ENCODE assay signal across 26 mouse cellular contexts in genomic region chr3:68607336-68607735, GRCm38 (mm10).
DNase-seq lines count a peak whose midpoint lies in the region; ATAC-seq and TF ChIP-seq lines count a peak whose summit lies in the region.
"Had no signal": no experiment of that assay in that cellular context is flagged by ENCODE, and none has a peak within 500 bp of the region (broad histone marks: within the 10 kb centered on the region; RNA-seq: fewer than 3 reads in every experiment).

No protein-coding gene starts in this region.

- intact Hi-C loops in left cerebral cortex, adult 2 months (cut with DNase I), result loop anchor here (5.0 kb wide), 2 partner anchors 115 to 550 kb away; no protein-coding TSS in a partner anchor

- peak overlapping the region; percentile 24; the same call in 1 of the 2 replicates for H3K27ac ChIP-seq in cerebellum, adult 2 months (ENCODE audit: insufficient read depth, low read length)
- H3K27ac ChIP-seq in kidney, adult 2 months (ENCODE audit: insufficient read depth, low read depth, low read length), result peak overlapping the region; percentile 5; the same call in 1 of the 2 replicates
- peak overlapping the region; percentile 74 for H3K27ac ChIP-seq in left cerebral cortex, adult 2 months
- H3K27ac ChIP-seq in liver, postnatal 0 days (ENCODE audit: low read depth), result no peak overlapping the region
- no peak overlapping the region for H3K27ac ChIP-seq in liver, embryonic 11.5 days (ENCODE audit: low read depth, low read length)
- H3K27ac ChIP-seq: embryonic facial prominence, embryonic 12.5 days; embryonic facial prominence, embryonic 15.5 days; heart, embryonic 15.5 days; hindbrain, embryonic 10.5 days; hindbrain, embryonic 13.5 days had no signal

- TF ChIP-seq EP300 in liver, postnatal 0 days (IDR thresholded peaks at IDR 0.05; ENCODE audit: low read depth), result no peak

- peaks cover 52% of the 10 kb centered on the region for H3K4me1 ChIP-seq in cerebellum, adult 2 months (ENCODE audit: control insufficient read depth, insufficient read depth, low read length)
- H3K4me1 ChIP-seq in kidney, adult 2 months (ENCODE audit: control insufficient read depth, insufficient read depth, low read length), result peaks cover 15% of the 10 kb centered on the region
- no peaks in the 10 kb centered on the region for H3K4me1 ChIP-seq in liver, postnatal 0 days (ENCODE audit: insufficient read depth)
- no peaks in the 10 kb centered on the region for H3K4me1 ChIP-seq in liver, embryonic 11.5 days (replicated peaks; ENCODE audit: control insufficient read depth, insufficient read depth, low read length)
- H3K4me1 ChIP-seq: embryonic facial prominence, embryonic 12.5 days; embryonic facial prominence, embryonic 15.5 days had no signal

- H3K36me3 ChIP-seq in kidney, adult 2 months (ENCODE audit: control insufficient read depth, insufficient read depth, low read length), result no peaks in the 10 kb centered on the region
- H3K36me3 ChIP-seq in liver, postnatal 0 days (replicated peaks; ENCODE audit: insufficient read depth, low read length), result no peaks in the 10 kb centered on the region
- H3K36me3 ChIP-seq in liver, embryonic 11.5 days (ENCODE audit: control insufficient read depth, insufficient read depth, low read length), result no peaks in the 10 kb centered on the region
- H3K36me3 ChIP-seq: embryonic facial prominence, embryonic 12.5 days; embryonic facial prominence, embryonic 15.5 days had no signal

- no peak for TF ChIP-seq CTCF in cerebellum, adult 2 months (IDR thresholded peaks at IDR 0.05; ENCODE audit: borderline replicate concordance, insufficient read depth, low read depth, low read length)
- no peak for TF ChIP-seq CTCF in kidney, adult 2 months (conservative IDR thresholded peaks at IDR 0.05; ENCODE audit: insufficient read depth, insufficient read length, low read depth, low read length)
- no peak for TF ChIP-seq CTCF in left cerebral cortex, adult 2 months (IDR thresholded peaks at IDR 0.05)
- no peak for TF ChIP-seq CTCF in liver, postnatal 0 days (IDR thresholded peaks at IDR 0.05; ENCODE audit: low read depth)

- no peak for TF ChIP-seq POLR2A in cerebellum, adult 2 months (IDR thresholded peaks at IDR 0.05; ENCODE audit: borderline replicate concordance, insufficient read depth, low read length)
- no peak for TF ChIP-seq POLR2A in kidney, adult 2 months (IDR thresholded peaks at IDR 0.05; ENCODE audit: low read depth, low read length)

- H3K9me3 ChIP-seq in liver, postnatal 0 days (ENCODE audit: low read length), result no peaks in the 10 kb centered on the region
- no peaks in the 10 kb centered on the region for H3K9me3 ChIP-seq in liver, embryonic 11.5 days (ENCODE audit: control insufficient read depth, low read length)
- H3K9me3 ChIP-seq: embryonic facial prominence, embryonic 12.5 days; embryonic facial prominence, embryonic 15.5 days; heart, embryonic 12.5 days; heart, embryonic 15.5 days; hindbrain, embryonic 10.5 days; hindbrain, embryonic 13.5 days had no signal

- no peak overlapping the region for H3K4me3 ChIP-seq in cerebellum, adult 2 months (replicated peaks; ENCODE audit: insufficient read depth, low read depth, low read length)
- no peak overlapping the region for H3K4me3 ChIP-seq in kidney, adult 2 months (ENCODE audit: insufficient read depth, low read depth, low read length)
- no peak overlapping the region for H3K4me3 ChIP-seq in left cerebral cortex, adult 2 months
- no peak overlapping the region for H3K4me3 ChIP-seq in liver, postnatal 0 days (ENCODE audit: low read depth, low read length)
- H3K4me3 ChIP-seq in liver, embryonic 11.5 days (ENCODE audit: low read depth, low read length), result no peak overlapping the region
- H3K4me3 ChIP-seq: embryonic facial prominence, embryonic 12.5 days; embryonic facial prominence, embryonic 15.5 days; heart, embryonic 12.5 days; heart, embryonic 15.5 days; hindbrain, embryonic 10.5 days; hindbrain, embryonic 13.5 days had no signal

- 61% methylated on average over 8 of the region's 8 CpGs for WGBS in cerebellum, adult 2 months
- WGBS in kidney, adult 2 months, result 81% methylated on average over 8 of the region's 8 CpGs
- 72% methylated on average over 8 of the region's 8 CpGs for WGBS in liver, postnatal 0 days (ENCODE audit: insufficient replicate concordance)
- WGBS in liver, embryonic 11.5 days, result 84% methylated on average over 8 of the region's 8 CpGs

- no peak for DNase-seq in cerebellum, adult 2 months
- DNase-seq in cerebellum, adult 18-20 months, result no peak
- peak; percentile 20 for DNase-seq in kidney, adult 2 months
- no peak for DNase-seq in kidney, adult 9 months
- DNase-seq in left cerebral cortex, adult 2 months (ENCODE audit: extremely low spot score in 1 of 2, low spot score in 2 of 2), result no peak
- DNase-seq in left cerebral cortex, adult 11 months (ENCODE audit: low spot score), result no peak
- DNase-seq in liver, postnatal 0 days, result no peak
- DNase-seq in liver, embryonic 11.5 days (ENCODE audit: low spot score), result no peak
- DNase-seq: adrenal gland, adult 8-10 months; adrenal gland, postnatal 25 days; cerebellum, adult 11-12 months; cerebellum, adult 9-11 months; cerebellum, postnatal 25 days; forebrain, postnatal 0 days; gastrocnemius, postnatal 36 days; heart, postnatal 10 days; heart, postnatal 36 days had no signal

- H3K4me2 ChIP-seq in liver, postnatal 0 days (ENCODE audit: low read depth, low read length), result no peak overlapping the region
- H3K4me2 ChIP-seq in liver, embryonic 11.5 days, result no peak overlapping the region
- H3K4me2 ChIP-seq: embryonic facial prominence, embryonic 12.5 days; embryonic facial prominence, embryonic 15.5 days; heart, embryonic 12.5 days; heart, embryonic 15.5 days; hindbrain, embryonic 13.5 days had no signal

- H3K27me3 ChIP-seq in cerebellum, adult 2 months (ENCODE audit: control insufficient read depth, insufficient read depth, low read length), result no peaks in the 10 kb centered on the region
- no peaks in the 10 kb centered on the region for H3K27me3 ChIP-seq in kidney, adult 2 months (replicated peaks; ENCODE audit: control insufficient read depth, insufficient read depth, low read length)
- no peaks in the 10 kb centered on the region for H3K27me3 ChIP-seq in liver, postnatal 0 days (ENCODE audit: insufficient read depth, low read length)
- H3K27me3 ChIP-seq in liver, embryonic 11.5 days (replicated peaks; ENCODE audit: control insufficient read depth, insufficient read depth, low read length), result no peaks in the 10 kb centered on the region
- H3K27me3 ChIP-seq: embryonic facial prominence, embryonic 12.5 days; embryonic facial prominence, embryonic 15.5 days; heart, embryonic 12.5 days; heart, embryonic 15.5 days; hindbrain, embryonic 13.5 days had no signal

- peak; percentile 77 for ATAC-seq in liver, postnatal 0 days
- ATAC-seq in liver, embryonic 11.5 days (replicated peaks; ENCODE audit: low FRiP score), result no peak
- ATAC-seq: activated CD4-positive, CD25-positive, alpha-beta regulatory T cell, adult 4 months; forebrain, embryonic 14.5 days; forebrain, postnatal 0 days; hindbrain, embryonic 16.5 days had no signal

- no peak overlapping the region for H3K9ac ChIP-seq in liver, postnatal 0 days (replicated peaks)
- H3K9ac ChIP-seq in liver, embryonic 11.5 days (ENCODE audit: low read depth, low read length), result no peak overlapping the region
- H3K9ac ChIP-seq: embryonic facial prominence, embryonic 12.5 days; embryonic facial prominence, embryonic 15.5 days; forebrain, postnatal 0 days; heart, embryonic 12.5 days; heart, embryonic 15.5 days; hindbrain, embryonic 13.5 days had no signal

Comparison
In these comparisons a context has a peak if more than half of its experiments do, and no peak if none do; other contexts are left out.
1. H3K27ac ChIP-seq: peak in cerebellum, adult 2 months (single experiment), kidney, adult 2 months (single experiment) and left cerebral cortex, adult 2 months (single experiment); none in liver, postnatal 0 days (single experiment) and liver, embryonic 11.5 days (single experiment).